Mouse (Mus musculus) kidney, embryonic 16.5 days (tissue): ENCODE measurements at regions not wholly inside any gene's neighbourhood (a gene's known extent, or its start where the extent isn't known, plus 50 kb on each side); places are given as distances from the start of the nearest gene placed in this dataset.

Experiments used
- ATAC-seq: fragments of 200-750 bp; cut with Nextera tagmentation; 2 replicates; pipeline ENCODE4 v1.8.0; 2017; ENCODE audit warnings: moderate TSS enrichment; ENCODE audit not compliant: low FRiP score, low TSS enrichment
- H3K27ac ChIP-seq: fragments of 300-500 bp; sonication (generic); 2 replicates; pipeline ENCODE4 v1.5.1; 2014; ENCODE audit warnings: low read length
- H3K27me3 ChIP-seq: fragments of 300-500 bp; sonication (generic); 2 replicates; pipeline ENCODE4 v1.6.1; 2014; ENCODE audit warnings: low read length, control low read depth, mixed read lengths; ENCODE audit not compliant: insufficient read depth
- H3K36me3 ChIP-seq: fragments of 300-500 bp; sonication (generic); 2 replicates; pipeline ENCODE4 v1.6.1; 2014; ENCODE audit warnings: low read length, control low read depth, mixed read lengths; ENCODE audit not compliant: insufficient read depth
- H3K4me1 ChIP-seq: fragments of 300-500 bp; sonication (generic); 2 replicates; pipeline ENCODE4 v1.6.1; 2014; ENCODE audit warnings: low read length, control low read depth, mixed read lengths; ENCODE audit not compliant: insufficient read depth
- H3K4me2 ChIP-seq: fragments of 300-500 bp; sonication (generic); replicated peaks from 2 replicates; pipeline ENCODE4 v1.6.1; 2014; ENCODE audit warnings: low read depth, low read length
- H3K4me3 ChIP-seq: fragments of 300-500 bp; sonication (generic); 2 replicates; pipeline ENCODE4 v1.5.1; 2014; ENCODE audit warnings: mild to moderate bottlenecking, low read length
- H3K9ac ChIP-seq: fragments of 300-500 bp; sonication (generic); replicated peaks from 2 replicates; pipeline ENCODE4 v1.6.1; 2014; ENCODE audit warnings: low read length
- H3K9me3 ChIP-seq: fragments of 300-500 bp; sonication (generic); 2 replicates; pipeline ENCODE4 v1.6.1; 2016; ENCODE audit warnings: low read length, control low read depth
- WGBS: fragments of 180-500 bp; shearing (Covaris S2); extraction: QIAGEN DNeasy Blood & Tissue Kit; methylation state at CpG from one replicate; pipeline ENCODE4 v1.1.7; 2014; 5-methylcytosine and 5-hydroxymethylcytosine counted together

DNA sequence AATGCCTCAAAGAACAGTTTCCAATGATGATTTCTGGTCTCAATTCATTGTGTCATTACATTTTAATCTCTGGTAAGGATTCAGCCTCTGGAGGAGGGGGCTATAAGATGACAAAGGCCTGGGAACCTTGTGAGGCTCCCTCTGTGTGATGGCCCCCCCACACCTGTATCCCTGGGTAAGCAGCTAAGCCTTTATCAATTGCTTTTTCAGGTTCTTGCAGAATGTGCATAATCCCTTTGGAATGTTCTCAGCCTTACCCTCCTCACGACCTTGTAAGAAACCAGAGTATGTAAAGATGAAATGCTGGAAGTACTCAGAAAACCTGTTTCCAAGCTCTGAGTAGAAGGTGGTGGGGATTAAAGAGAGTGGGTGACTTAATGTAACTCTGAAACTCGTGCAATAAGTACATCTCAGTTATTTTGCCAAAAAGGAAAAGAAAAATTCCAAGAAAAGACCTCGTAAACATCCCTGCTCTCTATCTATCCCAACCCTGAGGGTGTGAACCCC is 446.7 kb upstream of the Mctp2 start:
- peaks cover 12% of the 10 kb centered on the region; the same call in 1 of the 2 replicates for H3K4me1 ChIP-seq
- no peak overlapping the region for H3K27ac ChIP-seq
- no peaks in the 10 kb centered on the region for H3K36me3 ChIP-seq
- H3K9ac ChIP-seq, result no peak overlapping the region
- no peaks in the 10 kb centered on the region for H3K27me3 ChIP-seq
- H3K4me2 ChIP-seq, result no peak overlapping the region
- no peak overlapping the region for H3K4me3 ChIP-seq
- no peak for ATAC-seq
- whole genome bisulfite sequencing, result 69% methylated on average over 3 of the region's 3 CpGs
- no peaks in the 10 kb centered on the region for H3K9me3 ChIP-seq

- 47% methylated on average over 1 of the region's 1 CpGs for WGBS
- no peak overlapping the region for H3K4me3 ChIP-seq
Measured at GRCm38 (mm10) chr7:72762711-72763110, 456.3 kb upstream of the Mctp2 start.

DNA sequence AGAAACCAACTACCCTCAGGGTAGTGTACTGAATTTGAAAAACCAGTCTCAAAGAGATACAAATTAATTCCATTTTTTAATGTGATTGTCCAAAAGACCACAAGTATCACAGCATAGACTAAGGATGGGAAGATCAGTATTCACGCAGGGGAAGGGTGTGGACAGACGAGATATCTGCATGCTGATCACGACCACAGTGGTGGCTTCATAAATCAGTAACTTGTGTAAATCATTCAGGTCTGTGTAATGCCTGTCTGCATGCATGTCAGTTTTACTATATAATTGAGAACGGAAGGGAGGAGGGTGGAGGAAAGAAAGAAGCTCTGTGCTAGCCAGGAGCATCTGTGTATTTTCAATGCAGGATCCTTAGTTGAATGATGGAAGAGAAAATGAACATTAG is 462.3 kb upstream of the Mctp2 start:
- Histone ChIP-seq H3K27me3 (no peaks in the 10 kb centered on the region), H3K9me3 (no peaks in the 10 kb centered on the region), H3K9ac (no peak overlapping the region), H3K4me1 (no peaks in the 10 kb centered on the region), H3K4me3 (no peak overlapping the region), H3K36me3 (no peaks in the 10 kb centered on the region), H3K4me2 (no peak overlapping the region), H3K27ac (no peak overlapping the region)
- WGBS, result 36% methylated on average over 4 of the region's 4 CpGs
- no peak for ATAC-seq

More at GRCm38 (mm10) chr7:72762711-72763110, 456.3 kb upstream of the Mctp2 start:
- Histone ChIP-seq H3K4me1 (no peaks in the 10 kb centered on the region), H3K9ac (no peak overlapping the region), H3K27ac (no peak overlapping the region), H3K4me2 (no peak overlapping the region), H3K27me3 (no peaks in the 10 kb centered on the region), H3K9me3 (no peaks in the 10 kb centered on the region), H3K36me3 (no peaks in the 10 kb centered on the region)
- ATAC-seq, result no peak

GRCm38 (mm10) chr7:72774031-72774770 is 467.8 kb upstream of the Mctp2 start:
- H3K9me3 ChIP-seq, result no peaks in the 10 kb centered on the region
- H3K27ac ChIP-seq, result no peak overlapping the region
- H3K4me2 ChIP-seq, result no peak overlapping the region
- H3K36me3 ChIP-seq, result no peaks in the 10 kb centered on the region
- H3K4me3 ChIP-seq, result no peak overlapping the region
- H3K9ac ChIP-seq, result no peak overlapping the region
- ATAC-seq, result no peak
- 65% methylated on average over 3 of the region's 3 CpGs for WGBS
- no peaks in the 10 kb centered on the region for H3K27me3 ChIP-seq
- H3K4me1 ChIP-seq, result no peaks in the 10 kb centered on the region

DNA sequence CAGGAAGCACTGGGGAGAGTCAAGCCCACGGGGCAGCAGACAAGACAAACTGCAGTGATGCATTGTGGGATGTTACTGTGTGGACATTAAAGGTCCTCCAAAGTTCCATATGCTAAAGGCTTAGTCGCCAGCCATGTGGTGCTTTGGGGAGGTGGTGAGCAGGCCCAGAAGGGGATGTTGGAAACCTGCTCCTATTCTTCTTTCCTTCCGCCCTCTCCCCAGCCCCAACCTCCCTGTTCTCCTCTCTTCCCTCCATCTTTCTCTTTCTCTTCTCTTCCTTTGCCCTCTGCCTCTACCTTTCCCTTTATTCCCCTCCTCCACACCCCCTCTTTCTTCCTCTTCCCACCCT is 468.3 kb upstream of the Mctp2 start:
- no peak overlapping the region for H3K27ac ChIP-seq
- H3K36me3 ChIP-seq, result no peaks in the 10 kb centered on the region
- no peak overlapping the region for H3K4me2 ChIP-seq
- H3K9me3 ChIP-seq, result no peaks in the 10 kb centered on the region
- no peak overlapping the region for H3K4me3 ChIP-seq
- no peak for ATAC-seq
- WGBS, result 46% methylated on average over 3 of the region's 3 CpGs
- H3K27me3 ChIP-seq, result no peaks in the 10 kb centered on the region
- H3K9ac ChIP-seq, result no peak overlapping the region
- H3K4me1 ChIP-seq, result no peaks in the 10 kb centered on the region

DNA sequence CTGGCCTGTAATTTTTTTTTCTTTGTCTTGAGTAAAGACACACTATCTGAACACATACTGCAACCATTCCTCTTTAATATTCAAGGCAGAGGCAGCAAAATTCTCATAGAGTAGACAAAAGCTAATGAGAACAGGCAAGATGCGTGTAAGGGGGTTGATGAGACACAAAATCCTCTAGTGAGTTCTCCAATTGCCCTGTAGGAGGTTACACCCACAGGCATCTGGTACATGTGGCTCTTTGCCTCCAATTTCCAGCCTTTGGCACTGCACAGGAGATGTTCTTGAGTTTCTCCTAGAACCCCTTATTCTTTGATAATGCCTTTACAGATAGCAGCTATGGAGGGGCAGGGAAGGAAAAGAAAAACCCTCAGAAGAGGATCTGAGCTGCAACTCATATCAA is 480.9 kb upstream of the Mctp2 start:
- H3K4me3 ChIP-seq, result no peak overlapping the region
- no peaks in the 10 kb centered on the region for H3K36me3 ChIP-seq
- H3K4me2 ChIP-seq, result no peak overlapping the region
- ATAC-seq, result no peak
- peaks cover 2% of the 10 kb centered on the region; the same call in 1 of the 2 replicates for H3K4me1 ChIP-seq
- H3K9ac ChIP-seq, result no peak overlapping the region
- WGBS, result 61% methylated on average over 1 of the region's 1 CpGs
- H3K27me3 ChIP-seq, result no peaks in the 10 kb centered on the region
- no peaks in the 10 kb centered on the region for H3K9me3 ChIP-seq
- no peak overlapping the region for H3K27ac ChIP-seq

GRCm38 (mm10) chr7:72788261-72788660 is 481.9 kb upstream of the Mctp2 start:
- Histone ChIP-seq H3K36me3 (no peaks in the 10 kb centered on the region), H3K27ac (no peak overlapping the region), H3K9me3 (no peaks in the 10 kb centered on the region), H3K4me2 (no peak overlapping the region), H3K27me3 (no peaks in the 10 kb centered on the region), H3K4me1 (peaks cover 2% of the 10 kb centered on the region; the same call in 1 of the 2 replicates), H3K9ac (no peak overlapping the region), H3K4me3 (no peak overlapping the region)
- WGBS, result 11% methylated on average over 2 of the region's 2 CpGs
- ATAC-seq, result no peak

- Histone ChIP-seq H3K36me3 (no peaks in the 10 kb centered on the region), H3K4me1 (no peaks in the 10 kb centered on the region), H3K4me2 (no peak overlapping the region), H3K4me3 (no peak overlapping the region), H3K9me3 (peaks cover under 1% of the 10 kb centered on the region; the same call in 1 of the 2 replicates), H3K27me3 (no peaks in the 10 kb centered on the region), H3K27ac (no peak overlapping the region), H3K9ac (no peak overlapping the region)
- no peak for ATAC-seq
- 84% methylated on average over 3 of the region's 3 CpGs for WGBS
Measured at GRCm38 (mm10) chr7:72822142-72822541, 515.7 kb upstream of the Mctp2 start.

DNA sequence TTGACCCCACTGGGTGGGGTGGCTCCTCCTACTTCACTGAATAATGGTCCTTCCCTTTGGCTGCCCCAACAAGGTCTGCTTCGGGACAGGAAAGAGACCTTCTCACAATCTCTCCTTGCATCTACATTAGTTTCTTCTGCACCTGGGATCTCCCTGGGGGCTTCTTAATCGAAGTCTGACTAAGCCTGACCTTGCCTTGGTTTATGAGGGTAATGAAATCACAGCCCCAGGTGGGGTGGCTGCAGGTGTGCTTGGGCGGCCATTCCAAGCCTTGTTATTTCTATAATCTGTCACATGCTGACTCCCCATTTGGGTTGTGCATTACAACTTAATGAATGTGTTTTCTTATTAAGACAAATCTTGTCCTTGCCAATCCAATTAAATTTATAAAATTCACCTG is 520.2 kb upstream of the Mctp2 start:
- H3K27ac ChIP-seq, result no peak overlapping the region

DNA sequence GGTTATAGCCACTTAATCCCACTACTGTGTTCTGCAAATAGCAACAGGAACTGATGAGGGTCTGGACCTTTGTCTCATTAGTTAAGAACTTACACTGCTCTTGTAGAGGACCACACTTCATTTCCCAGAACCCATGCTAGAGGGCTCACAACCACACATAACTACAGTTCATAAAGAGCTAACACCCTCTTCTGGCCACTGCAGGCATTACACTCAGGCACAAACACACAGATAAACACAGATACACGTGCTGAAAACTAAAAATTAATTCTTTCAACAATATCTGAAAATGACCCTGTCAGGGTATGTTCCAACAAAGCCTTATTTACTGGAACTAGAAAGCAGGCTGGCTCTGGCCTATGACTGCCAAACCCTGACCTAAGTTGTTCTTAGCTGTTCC is 529.0 kb upstream of the Mctp2 start:
- ATAC-seq, result no peak
- Histone ChIP-seq H3K4me3 (no peak overlapping the region), H3K4me1 (no peaks in the 10 kb centered on the region), H3K9me3 (peaks cover 4% of the 10 kb centered on the region; the same call in 1 of the 2 replicates), H3K9ac (no peak overlapping the region), H3K4me2 (no peak overlapping the region), H3K27ac (no peak overlapping the region), H3K36me3 (no peaks in the 10 kb centered on the region), H3K27me3 (no peaks in the 10 kb centered on the region)
- WGBS, result 77% methylated on average over 1 of the region's 1 CpGs

More for the DNA sequence above, 520.2 kb upstream of the Mctp2 start:
- H3K36me3 ChIP-seq, result no peaks in the 10 kb centered on the region
- ATAC-seq, result no peak
- no peaks in the 10 kb centered on the region for H3K4me1 ChIP-seq
- 52% methylated on average over 3 of the region's 3 CpGs for WGBS
- H3K4me2 ChIP-seq, result no peak overlapping the region
- H3K9ac ChIP-seq, result no peak overlapping the region
- H3K4me3 ChIP-seq, result no peak overlapping the region
- H3K27me3 ChIP-seq, result no peaks in the 10 kb centered on the region
- peaks cover 12% of the 10 kb centered on the region for H3K9me3 ChIP-seq
